Mouse (Mus musculus): ENCODE data around the gene Fnbp1l. TPM values are rescaled to one million over a fixed set of nuclear protein-coding genes. Genes with fewer than 3 reads are reported as not detected.

Fnbp1l gene
- polyA plus RNA-seq, 1 experiment from 2014 or later: 52.9 TPM

DNA sequence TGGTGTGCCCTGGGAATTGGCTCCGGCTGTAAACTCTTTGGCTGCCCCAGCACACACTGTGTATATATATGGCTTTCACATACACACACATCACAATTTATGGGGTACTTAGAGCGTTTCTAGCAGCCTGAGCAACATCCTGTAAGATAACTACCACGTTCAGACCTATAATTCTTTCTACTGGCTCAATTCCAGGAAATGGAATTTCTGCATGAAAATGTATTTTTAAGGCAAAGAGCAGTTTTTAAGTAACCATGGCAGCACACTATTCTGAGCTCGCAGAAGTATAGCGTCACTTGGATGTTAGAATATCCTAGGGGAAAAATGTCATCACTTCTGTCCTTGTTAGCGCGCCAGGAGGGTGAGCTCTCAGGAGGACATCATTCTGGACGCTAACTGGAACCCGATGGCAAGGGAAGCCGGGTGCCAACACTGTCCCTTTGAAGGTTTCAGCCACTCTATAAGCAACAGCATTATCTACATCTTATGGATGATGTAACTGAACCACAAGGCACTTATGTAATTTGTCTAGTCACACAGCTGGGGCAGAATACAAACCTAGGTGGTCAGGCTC, 113.1 kb downstream of the Fnbp1l start:
- ATAC-seq (replicated peaks; ENCODE audit: low FRiP score, low TSS enrichment, low read depth): peak; percentile 48; the same call in 1 of the 2 replicates
- WGBS: 26% methylated on average over 10 of the region's 10 CpGs

DNA sequence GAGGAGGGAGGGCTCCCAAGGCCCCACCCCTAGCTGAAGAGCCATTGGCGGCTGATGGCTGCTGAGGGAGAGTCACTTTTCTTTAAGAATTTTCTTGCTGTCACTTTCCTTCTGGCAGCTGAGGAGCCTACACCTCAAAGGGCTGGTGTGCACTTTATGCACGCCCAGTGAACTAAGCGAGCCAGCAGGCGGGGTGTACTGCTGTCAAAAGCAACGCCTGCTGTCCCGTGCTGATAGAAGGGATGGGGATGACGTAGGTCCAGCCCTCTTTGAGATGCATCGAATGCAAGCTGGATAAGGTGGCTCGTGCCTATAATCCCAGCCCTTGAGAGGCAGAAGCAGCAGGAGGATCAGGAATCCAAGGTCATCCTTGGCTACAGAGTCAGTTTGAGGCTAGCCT, 118.6 kb downstream of the Fnbp1l start:
- Histone ChIP-seq H3K4me1 (replicated peaks; ENCODE audit: control insufficient read depth, insufficient read depth, low read length) (peaks cover 12% of the 10 kb centered on the region), H3K9me3 (ENCODE audit: control insufficient read depth, low read length) (no peaks in the 10 kb centered on the region), H3K4me3 (ENCODE audit: low read depth, low read length) (no peak overlapping the region), H3K9ac (ENCODE audit: low read length) (no peak overlapping the region), H3K36me3 (ENCODE audit: control insufficient read depth, insufficient read depth, low read length) (no peaks in the 10 kb centered on the region), H3K4me2 (ENCODE audit: low read length) (no peak overlapping the region), H3K27ac (ENCODE audit: low read depth) (no peak overlapping the region), H3K27me3 (replicated peaks; ENCODE audit: control insufficient read depth, insufficient read depth, low read length) (no peaks in the 10 kb centered on the region)
- ATAC-seq (replicated peaks; ENCODE audit: low FRiP score, low TSS enrichment, low read depth) (no peak), DNase-seq (ENCODE audit: low spot score) (no peak)
- 85% methylated on average over 9 of the region's 9 CpGs for WGBS

More for the DNA sequence above, 113.1 kb downstream of the Fnbp1l start:
- H3K4me2 ChIP-seq (ENCODE audit: low read length): peak overlapping the region; percentile 18
- H3K9ac ChIP-seq (ENCODE audit: low read length): no peak overlapping the region
- H3K36me3 ChIP-seq (ENCODE audit: control insufficient read depth, insufficient read depth, low read length): no peaks in the 10 kb centered on the region
- H3K27ac ChIP-seq (ENCODE audit: low read depth): peak overlapping the region; percentile 54; the same call in 1 of the 2 replicates
- no peak for DNase-seq (ENCODE audit: low spot score)
- H3K9me3 ChIP-seq (ENCODE audit: control insufficient read depth, low read length): no peaks in the 10 kb centered on the region
- no peaks in the 10 kb centered on the region for H3K27me3 ChIP-seq (replicated peaks; ENCODE audit: control insufficient read depth, insufficient read depth, low read length)
- no peak overlapping the region for H3K4me3 ChIP-seq (ENCODE audit: low read depth, low read length)
- H3K4me1 ChIP-seq (replicated peaks; ENCODE audit: control insufficient read depth, insufficient read depth, low read length): peaks cover 34% of the 10 kb centered on the region

DNA sequence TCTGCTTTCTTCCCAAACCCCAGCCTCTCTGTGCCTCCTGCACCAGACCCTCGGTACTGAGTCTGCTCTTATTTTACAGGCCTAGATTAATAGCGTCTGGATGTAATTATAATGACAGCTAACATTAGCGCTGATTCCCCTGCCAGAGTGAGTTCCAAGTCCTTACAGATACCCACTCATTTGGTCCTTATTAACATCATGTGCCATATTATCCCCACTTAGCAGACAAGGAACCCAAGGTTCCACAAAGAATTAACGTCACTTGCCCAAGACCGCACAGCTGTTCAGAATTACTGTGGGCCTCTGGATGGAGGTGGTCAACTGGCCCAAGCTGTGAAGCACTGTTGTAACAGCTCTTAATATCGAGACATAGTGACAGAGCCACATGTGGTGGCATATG, 119.9 kb downstream of the Fnbp1l start:
- 70% methylated on average over 6 of the region's 6 CpGs for WGBS
- Histone ChIP-seq H3K4me1 (replicated peaks; ENCODE audit: control insufficient read depth, insufficient read depth, low read length) (peaks cover 14% of the 10 kb centered on the region), H3K9ac (ENCODE audit: low read length) (no peak overlapping the region), H3K9me3 (ENCODE audit: control insufficient read depth, low read length) (no peaks in the 10 kb centered on the region), H3K36me3 (ENCODE audit: control insufficient read depth, insufficient read depth, low read length) (no peaks in the 10 kb centered on the region), H3K4me3 (ENCODE audit: low read depth, low read length) (no peak overlapping the region), H3K27me3 (replicated peaks; ENCODE audit: control insufficient read depth, insufficient read depth, low read length) (no peaks in the 10 kb centered on the region), H3K4me2 (ENCODE audit: low read length) (no peak overlapping the region), H3K27ac (ENCODE audit: low read depth) (no peak overlapping the region)
- DNase-seq (ENCODE audit: low spot score) (no peak), ATAC-seq (replicated peaks; ENCODE audit: low FRiP score, low TSS enrichment, low read depth) (no peak)

DNA sequence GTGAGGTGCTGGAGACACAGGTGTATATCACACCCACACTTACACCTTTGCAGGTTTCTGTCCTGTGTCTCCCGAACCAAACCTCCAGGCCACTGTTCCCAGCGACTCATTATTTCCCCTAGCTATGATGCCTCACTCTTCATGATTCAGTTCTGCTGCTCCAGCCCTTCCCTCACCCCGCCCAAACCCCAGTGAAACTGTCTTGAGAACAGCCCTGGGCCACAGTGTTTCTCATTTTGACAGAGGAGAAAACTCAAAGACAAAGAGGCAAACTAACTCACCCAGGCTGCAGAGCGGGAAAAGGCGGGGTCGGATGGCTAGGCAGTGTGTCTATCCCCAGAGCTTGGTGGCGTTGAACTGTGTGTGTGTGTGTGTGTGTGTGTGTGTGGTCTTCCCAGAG, 121.0 kb downstream of the Fnbp1l start:
- no peak for DNase-seq (ENCODE audit: low spot score)
- WGBS: 86% methylated on average over 7 of the region's 7 CpGs
- no peaks in the 10 kb centered on the region for H3K27me3 ChIP-seq (replicated peaks; ENCODE audit: control insufficient read depth, insufficient read depth, low read length)
- H3K4me2 ChIP-seq (ENCODE audit: low read length): no peak overlapping the region
- H3K9me3 ChIP-seq (ENCODE audit: control insufficient read depth, low read length): no peaks in the 10 kb centered on the region
- H3K9ac ChIP-seq (ENCODE audit: low read length): no peak overlapping the region
- H3K27ac ChIP-seq (ENCODE audit: low read depth): no peak overlapping the region
- no peak for ATAC-seq (replicated peaks; ENCODE audit: low FRiP score, low TSS enrichment, low read depth)
- H3K36me3 ChIP-seq (ENCODE audit: control insufficient read depth, insufficient read depth, low read length): no peaks in the 10 kb centered on the region
- peaks cover 19% of the 10 kb centered on the region for H3K4me1 ChIP-seq (replicated peaks; ENCODE audit: control insufficient read depth, insufficient read depth, low read length)
- no peak overlapping the region for H3K4me3 ChIP-seq (ENCODE audit: low read depth, low read length)

DNA sequence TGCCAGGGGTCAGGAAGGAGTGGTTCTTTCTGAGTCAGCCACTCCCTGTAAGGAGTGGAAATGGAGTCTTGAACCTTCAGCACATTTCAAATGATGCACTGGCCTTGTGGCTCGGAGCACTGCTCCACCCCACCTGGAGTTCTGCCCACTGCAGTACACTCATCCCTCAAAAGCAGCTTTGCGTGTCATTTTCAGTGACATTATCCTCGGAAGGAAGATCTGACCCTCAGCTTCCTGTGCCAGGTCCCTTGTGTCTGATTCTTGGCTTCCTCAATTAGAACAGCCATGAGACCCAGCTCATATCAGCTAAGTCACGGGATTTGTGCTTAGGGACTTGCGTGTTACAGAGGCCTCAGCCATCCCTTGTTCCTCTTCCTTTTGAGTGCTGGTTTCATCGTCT, 121.6 kb downstream of the Fnbp1l start:
- Histone ChIP-seq H3K4me2 (ENCODE audit: low read length) (no peak overlapping the region), H3K4me1 (replicated peaks; ENCODE audit: control insufficient read depth, insufficient read depth, low read length) (peaks cover 26% of the 10 kb centered on the region), H3K36me3 (ENCODE audit: control insufficient read depth, insufficient read depth, low read length) (no peaks in the 10 kb centered on the region), H3K27ac (ENCODE audit: low read depth) (no peak overlapping the region), H3K9me3 (ENCODE audit: control insufficient read depth, low read length) (no peaks in the 10 kb centered on the region), H3K9ac (ENCODE audit: low read length) (no peak overlapping the region), H3K4me3 (ENCODE audit: low read depth, low read length) (no peak overlapping the region), H3K27me3 (replicated peaks; ENCODE audit: control insufficient read depth, insufficient read depth, low read length) (no peaks in the 10 kb centered on the region)
- WGBS: 81% methylated on average over 6 of the region's 6 CpGs
- ATAC-seq (replicated peaks; ENCODE audit: low FRiP score, low TSS enrichment, low read depth): no peak
- DNase-seq (ENCODE audit: low spot score): no peak

DNA sequence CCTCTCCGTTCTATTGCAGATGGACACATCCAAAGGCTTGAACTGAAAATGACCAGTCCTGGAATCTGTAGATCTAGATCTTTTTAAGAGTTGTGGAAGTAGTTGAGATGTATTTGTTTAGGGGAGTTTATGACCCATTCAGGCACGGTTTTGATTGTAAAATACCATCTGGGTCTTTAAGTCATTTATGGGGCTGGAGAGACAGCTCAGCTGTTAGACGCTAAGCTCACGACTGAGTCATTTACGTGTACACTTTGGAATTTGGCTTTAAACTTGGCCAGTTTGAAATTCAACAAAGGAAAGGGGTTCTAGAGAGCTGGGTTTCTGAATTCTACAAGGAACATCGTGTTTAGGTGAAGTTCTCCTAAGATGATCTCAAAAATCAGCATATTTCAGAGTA, 124.8 kb downstream of the Fnbp1l start:
- ATAC-seq (replicated peaks; ENCODE audit: low FRiP score, low TSS enrichment, low read depth) (no peak), DNase-seq (ENCODE audit: low spot score) (no peak)
- Histone ChIP-seq H3K9me3 (ENCODE audit: control insufficient read depth, low read length) (no peaks in the 10 kb centered on the region), H3K27me3 (replicated peaks; ENCODE audit: control insufficient read depth, insufficient read depth, low read length) (no peaks in the 10 kb centered on the region), H3K4me3 (ENCODE audit: low read depth, low read length) (no peak overlapping the region), H3K36me3 (ENCODE audit: control insufficient read depth, insufficient read depth, low read length) (no peaks in the 10 kb centered on the region), H3K4me1 (replicated peaks; ENCODE audit: control insufficient read depth, insufficient read depth, low read length) (peaks cover 28% of the 10 kb centered on the region), H3K27ac (ENCODE audit: low read depth) (peak overlapping the region; percentile 16; the same call in 1 of the 2 replicates), H3K4me2 (ENCODE audit: low read length) (no peak overlapping the region), H3K9ac (ENCODE audit: low read length) (no peak overlapping the region)
- WGBS: 39% methylated on average over 6 of the region's 6 CpGs

DNA sequence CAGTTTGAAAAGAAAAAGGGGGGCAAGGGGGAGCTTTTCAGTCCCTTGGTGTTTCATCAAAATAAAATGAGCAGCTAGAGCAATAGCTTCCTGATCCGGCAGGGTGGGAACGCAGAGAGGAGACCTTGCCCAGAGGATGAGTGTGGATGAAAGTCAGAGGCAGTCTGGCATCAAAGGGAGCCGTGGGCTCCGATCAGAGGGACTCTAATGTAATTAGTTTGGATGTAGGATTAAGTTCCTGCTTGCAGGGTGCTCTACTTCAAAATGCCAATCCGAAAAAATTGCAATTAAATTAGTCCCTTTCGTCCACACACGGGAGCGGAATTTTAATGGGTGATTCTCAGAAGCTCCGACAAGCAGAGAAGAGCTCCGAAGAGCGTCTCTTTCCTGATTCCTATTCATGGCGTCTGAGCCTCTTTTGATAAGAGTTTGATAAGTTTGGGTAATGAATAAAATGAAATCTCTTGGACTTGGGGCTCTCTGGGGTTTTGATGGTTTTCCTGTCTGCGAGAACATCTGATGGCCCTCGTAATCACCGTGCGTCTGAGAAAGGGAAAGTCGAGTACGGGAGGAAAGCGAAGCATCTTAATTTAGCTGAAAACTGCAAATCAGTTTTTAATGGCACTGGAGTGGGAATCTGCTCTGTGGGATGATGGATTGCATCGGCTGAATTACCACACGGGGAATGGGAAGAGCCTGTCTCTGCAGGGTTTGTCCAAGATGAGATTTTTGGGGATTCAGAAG, 126.5 kb downstream of the Fnbp1l start:
- H3K4me3 ChIP-seq (ENCODE audit: low read depth, low read length): no peak overlapping the region
- H3K9me3 ChIP-seq (ENCODE audit: control insufficient read depth, low read length): no peaks in the 10 kb centered on the region
- DNase-seq (ENCODE audit: low spot score) (no peak), ATAC-seq (replicated peaks; ENCODE audit: low FRiP score, low TSS enrichment, low read depth) (no peak)
- WGBS: 61% methylated on average over 21 of the region's 21 CpGs
- no peaks in the 10 kb centered on the region for H3K36me3 ChIP-seq (ENCODE audit: control insufficient read depth, insufficient read depth, low read length)
- no peak overlapping the region for H3K9ac ChIP-seq (ENCODE audit: low read length)
- H3K27me3 ChIP-seq (replicated peaks; ENCODE audit: control insufficient read depth, insufficient read depth, low read length): no peaks in the 10 kb centered on the region
- peaks cover 28% of the 10 kb centered on the region for H3K4me1 ChIP-seq (replicated peaks; ENCODE audit: control insufficient read depth, insufficient read depth, low read length)
- peak overlapping the region; percentile 12; the same call in 1 of the 2 replicates for H3K4me2 ChIP-seq (ENCODE audit: low read length)
- H3K27ac ChIP-seq (ENCODE audit: low read depth): no peak overlapping the region

DNA sequence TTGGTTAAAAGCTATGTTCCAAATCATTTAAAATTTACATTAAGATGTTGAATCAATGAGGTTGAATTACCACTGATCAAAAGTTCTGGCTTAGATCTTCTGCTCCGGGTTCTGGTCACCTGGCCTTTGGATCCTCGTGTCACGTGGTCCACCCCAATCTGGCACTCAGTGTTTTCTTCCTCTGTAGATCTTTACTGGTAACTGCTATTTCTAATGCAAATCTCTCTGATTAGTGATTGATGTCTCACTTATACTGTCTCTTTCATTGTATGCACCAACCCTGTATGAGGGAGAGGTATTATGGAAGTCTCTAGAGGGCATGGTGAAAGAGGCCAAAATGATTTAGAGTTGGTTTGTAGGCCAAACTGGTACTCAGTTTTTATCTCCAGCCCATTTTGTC, 127.5 kb downstream of the Fnbp1l start:
- ATAC-seq (replicated peaks; ENCODE audit: low FRiP score, low TSS enrichment, low read depth): no peak

DNA sequence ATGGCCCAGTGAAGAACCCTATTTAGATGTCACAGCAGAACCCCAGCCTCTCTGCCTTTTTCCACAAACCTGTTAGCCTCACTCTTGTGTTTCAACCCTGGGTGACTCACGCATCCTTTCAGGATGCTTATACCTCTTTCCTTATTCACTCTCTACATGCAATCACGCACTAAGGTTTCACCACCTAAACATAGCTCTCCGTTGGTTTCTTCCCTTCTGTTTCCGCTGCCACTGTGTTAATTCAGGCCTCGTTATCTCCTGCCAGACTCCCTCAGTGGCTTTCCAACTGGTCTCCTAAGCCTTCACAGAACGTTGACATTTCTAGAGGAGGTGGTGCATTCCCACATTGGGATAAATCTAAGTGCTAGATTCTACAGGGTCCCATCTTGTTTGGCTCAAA, 128.9 kb downstream of the Fnbp1l start:
- peaks cover 22% of the 10 kb centered on the region for H3K4me1 ChIP-seq (replicated peaks; ENCODE audit: control insufficient read depth, insufficient read depth, low read length)
- DNase-seq (ENCODE audit: low spot score): no peak
- H3K9me3 ChIP-seq (ENCODE audit: control insufficient read depth, low read length): no peaks in the 10 kb centered on the region
- H3K9ac ChIP-seq (ENCODE audit: low read length): no peak overlapping the region
- no peak for ATAC-seq (replicated peaks; ENCODE audit: low FRiP score, low TSS enrichment, low read depth)
- no peaks in the 10 kb centered on the region for H3K36me3 ChIP-seq (ENCODE audit: control insufficient read depth, insufficient read depth, low read length)
- H3K4me2 ChIP-seq (ENCODE audit: low read length): no peak overlapping the region
- H3K4me3 ChIP-seq (ENCODE audit: low read depth, low read length): no peak overlapping the region
- no peaks in the 10 kb centered on the region for H3K27me3 ChIP-seq (replicated peaks; ENCODE audit: control insufficient read depth, insufficient read depth, low read length)
- WGBS: 77% methylated on average over 6 of the region's 6 CpGs
- no peak overlapping the region for H3K27ac ChIP-seq (ENCODE audit: low read depth)

More for the DNA sequence above, 127.5 kb downstream of the Fnbp1l start:
- Histone ChIP-seq H3K27me3 (replicated peaks; ENCODE audit: control insufficient read depth, insufficient read depth, low read length) (no peaks in the 10 kb centered on the region), H3K9ac (ENCODE audit: low read length) (no peak overlapping the region), H3K9me3 (ENCODE audit: control insufficient read depth, low read length) (no peaks in the 10 kb centered on the region), H3K4me3 (ENCODE audit: low read depth, low read length) (no peak overlapping the region), H3K36me3 (ENCODE audit: control insufficient read depth, insufficient read depth, low read length) (no peaks in the 10 kb centered on the region), H3K27ac (ENCODE audit: low read depth) (no peak overlapping the region), H3K4me1 (replicated peaks; ENCODE audit: control insufficient read depth, insufficient read depth, low read length) (peaks cover 28% of the 10 kb centered on the region), H3K4me2 (ENCODE audit: low read length) (no peak overlapping the region)
- no peak for DNase-seq (ENCODE audit: low spot score)
- WGBS: 91% methylated on average over 3 of the region's 3 CpGs
